Mouse (Mus musculus) gastrocnemius, postnatal 14 days (tissue): ENCODE measurements around the gene Rpl36-ps4. TPM values are rescaled to one million over a fixed set of nuclear protein-coding genes. Genes with fewer than 3 reads are reported as not detected.
A peak's percentile ranks its signal among the peaks of the same experiment; 100 is the strongest.
"Not testable (repeated sequence)": the region's sequence is repeated elsewhere in the genome, so short reads cannot be mapped to it uniquely, and the experiment has no call there.

Experiments used
- DNase-seq: peaks from one replicate; pipeline ENCODE4 v3.0.0; 2021; ENCODE audit warnings: mixed read lengths
- intact Hi-C: fragments of 180-260 bp; cut with DNase I; formaldehyde crosslinking; loops from one replicate; pipeline ENCODE4 v1.15.1; 2025; ENCODE audit warnings: low total_unique reads
- total RNA-seq, 2 experiments: library from RNA; stranded (reverse); gene quantifications; 2 replicates each; pipeline ENCODE4 v1.2.3; 2021

Gene Rpl36-ps4
- total RNA-seq, 2 experiments from 2014 or later, result not detected

DNA sequence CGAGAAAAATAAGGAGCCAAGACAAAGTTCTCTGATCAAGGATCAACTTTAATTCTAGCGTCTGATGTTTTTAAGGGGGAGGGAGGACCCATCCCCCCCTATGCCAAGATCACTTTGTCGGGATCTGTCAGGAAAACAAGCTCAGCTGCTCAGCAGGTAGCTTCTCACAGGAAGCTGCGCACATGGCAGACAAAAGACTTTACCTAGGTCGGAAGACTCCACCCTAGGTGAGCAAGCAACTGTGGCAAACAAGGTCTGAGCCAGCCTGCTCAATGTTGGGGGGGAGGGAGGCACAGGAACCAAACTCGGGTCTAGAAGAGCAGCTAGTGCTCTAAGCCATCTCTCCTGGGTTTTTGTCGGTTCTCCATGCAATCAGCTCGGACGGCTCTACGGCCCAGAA, 13.5 kb downstream of the Rpl36-ps4 start:
- DNase-seq, result no peak
- intact Hi-C loops, result no loop called here

DNA sequence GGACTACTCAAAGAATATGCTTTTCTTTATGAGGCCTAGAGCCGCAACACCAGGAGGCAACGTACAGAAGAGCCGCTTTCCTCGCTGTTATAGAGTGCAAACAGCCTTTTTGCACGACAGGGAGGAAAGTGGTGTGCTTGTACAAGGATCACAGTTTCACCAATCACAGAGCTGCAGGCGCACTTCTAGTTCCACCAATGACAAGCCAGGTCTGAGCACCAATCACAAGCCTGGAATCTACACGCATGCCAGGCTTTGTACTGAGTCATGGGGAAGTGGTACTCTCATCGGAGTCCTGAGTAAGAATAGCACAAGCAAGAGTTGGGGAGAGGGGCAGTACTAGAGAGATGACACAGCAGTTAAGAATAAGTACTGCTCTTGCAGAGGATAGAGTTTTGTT, 14.0 kb downstream of the Rpl36-ps4 start:
- intact Hi-C loops, result no loop called here
- no peak for DNase-seq

DNA sequence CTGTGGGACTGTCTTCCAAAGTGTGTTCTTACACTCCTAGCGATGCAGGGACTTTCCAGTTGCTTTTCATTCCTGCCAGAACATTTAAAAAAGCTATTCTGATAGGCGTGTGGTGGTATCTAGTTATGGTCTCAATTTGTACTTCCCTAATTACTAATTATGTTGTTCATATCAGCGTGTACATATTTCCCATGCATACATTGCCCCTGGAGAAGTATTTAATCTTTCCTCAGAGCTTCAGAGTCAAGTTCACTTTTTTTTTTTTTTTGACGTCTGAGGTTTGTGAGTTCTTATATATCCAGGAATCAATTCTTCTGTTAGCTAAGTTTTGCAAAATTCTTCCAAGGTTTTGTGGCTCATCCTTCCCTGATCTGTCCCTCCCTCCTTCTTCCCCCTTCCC, 15.4 kb downstream of the Rpl36-ps4 start:
- intact Hi-C loops, result no loop called here
- no peak for DNase-seq

DNA sequence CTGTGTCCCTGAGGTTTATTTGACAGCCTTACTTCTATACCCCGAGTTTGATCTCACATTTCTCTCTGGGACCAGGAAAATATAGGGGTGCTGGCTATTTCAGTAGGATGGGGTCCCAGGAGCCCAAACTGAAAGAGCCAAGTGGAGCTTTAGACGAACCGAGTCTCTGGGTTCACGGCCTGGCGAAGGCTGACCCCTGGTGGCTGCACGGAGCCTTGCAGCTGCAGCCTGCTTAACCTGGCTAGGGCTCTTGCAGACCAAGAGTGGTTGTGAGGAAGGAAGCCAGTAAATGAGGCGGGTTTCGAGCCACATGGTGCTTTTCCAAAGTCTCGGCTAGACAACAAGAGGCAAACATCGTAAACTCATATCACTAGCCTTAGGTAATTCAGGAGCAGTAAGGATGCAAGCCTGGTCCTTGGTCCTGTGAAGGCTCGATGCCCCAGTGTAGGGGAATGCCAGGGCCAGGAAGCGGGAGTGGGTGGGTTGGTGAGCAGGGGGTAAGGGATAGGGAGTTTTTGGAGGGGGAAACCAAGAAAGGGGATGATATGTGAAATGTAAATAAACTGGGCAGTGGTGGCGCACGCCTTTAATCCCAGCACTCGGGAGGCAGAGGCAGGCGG, 28.3 kb downstream of the Rpl36-ps4 start:
- intact Hi-C loops, result loop anchor here (2.0 to 10.0 kb wide), 2 partner anchors 64 to 256 kb away; no protein-coding TSS in a partner anchor
- DNase-seq, result peak; percentile 69

DNA sequence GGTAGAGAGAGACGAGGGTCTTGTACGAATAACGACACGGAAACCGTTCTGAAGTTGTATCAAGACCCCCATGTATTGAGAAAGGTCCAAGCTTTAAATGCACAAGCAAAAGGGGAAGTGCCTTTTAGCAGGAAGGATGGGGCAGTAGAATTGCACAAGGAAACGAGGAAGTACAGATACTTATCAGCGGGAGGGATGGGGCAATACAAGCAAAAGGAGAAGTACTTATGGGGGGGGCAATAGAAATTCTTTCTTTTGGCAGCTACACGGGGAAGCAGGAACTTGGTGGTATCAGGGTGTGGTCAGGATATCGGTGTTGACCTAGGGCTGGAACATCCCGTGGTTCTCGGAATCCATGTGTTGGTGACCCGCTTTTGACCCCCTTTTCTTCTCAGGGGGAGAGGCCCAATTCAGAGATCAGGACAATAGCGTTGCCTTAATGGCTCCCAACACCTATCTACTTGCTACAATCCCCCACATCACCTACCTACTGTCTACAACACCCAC, 33.9 kb downstream of the Rpl36-ps4 start:
- DNase-seq, intact Hi-C loops: not testable (repeated sequence)

DNA sequence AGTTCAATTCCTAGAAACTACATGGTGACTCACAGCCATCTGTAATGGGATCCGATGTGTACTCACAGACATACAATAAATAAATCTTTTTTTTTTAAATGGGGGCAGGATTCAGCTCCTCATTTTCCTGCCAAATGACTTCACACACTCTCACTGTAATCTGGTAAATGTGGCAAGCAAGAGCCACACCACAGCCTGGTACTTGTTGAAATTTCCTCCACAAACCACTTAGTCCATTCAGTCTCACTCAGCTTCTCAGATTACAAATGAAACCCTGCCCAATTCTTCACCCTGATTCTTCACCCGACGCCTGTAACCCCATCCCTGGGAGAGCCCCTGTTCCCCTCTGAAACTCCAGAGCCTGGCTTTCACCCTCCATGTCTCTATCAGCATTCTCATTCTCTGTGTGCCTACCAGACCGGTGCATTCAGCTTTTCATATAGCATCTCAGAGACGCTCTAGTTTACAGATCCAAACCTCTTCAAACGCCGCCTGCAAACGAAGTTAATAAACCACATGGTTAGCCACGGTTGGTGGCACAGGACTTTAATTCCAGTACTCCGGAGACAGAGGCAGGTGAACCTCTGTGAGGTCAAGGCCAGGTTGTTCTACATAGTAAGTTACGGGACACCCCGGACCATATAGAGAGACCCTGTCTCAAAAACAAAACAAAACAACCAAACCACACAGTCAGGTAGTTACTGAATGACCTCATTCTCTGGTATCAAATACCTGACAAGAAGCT, 36.5 kb downstream of the Rpl36-ps4 start:
- intact Hi-C loops, result no loop called here
- DNase-seq, result no peak

DNA sequence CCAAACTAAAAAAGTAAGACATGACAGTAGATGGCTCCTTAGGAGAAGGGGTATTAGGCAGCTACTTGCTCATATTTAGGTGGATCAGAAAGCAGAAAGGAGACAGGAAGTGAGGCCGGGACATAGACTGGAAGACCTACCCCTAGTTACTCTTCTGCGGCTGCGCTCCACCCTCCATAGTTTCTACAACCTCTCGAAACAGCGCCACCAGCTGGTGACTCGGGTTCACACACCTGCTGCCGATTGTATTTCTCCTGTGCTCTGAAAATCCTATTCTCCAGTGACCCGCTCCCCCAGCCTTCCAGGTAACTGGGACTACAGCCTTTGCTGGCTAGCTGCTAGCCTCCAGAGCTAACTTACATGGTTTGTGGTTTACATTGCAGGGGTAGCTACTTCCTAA, 37.5 kb downstream of the Rpl36-ps4 start:
- intact Hi-C loops, result no loop called here
- DNase-seq, result no peak

DNA sequence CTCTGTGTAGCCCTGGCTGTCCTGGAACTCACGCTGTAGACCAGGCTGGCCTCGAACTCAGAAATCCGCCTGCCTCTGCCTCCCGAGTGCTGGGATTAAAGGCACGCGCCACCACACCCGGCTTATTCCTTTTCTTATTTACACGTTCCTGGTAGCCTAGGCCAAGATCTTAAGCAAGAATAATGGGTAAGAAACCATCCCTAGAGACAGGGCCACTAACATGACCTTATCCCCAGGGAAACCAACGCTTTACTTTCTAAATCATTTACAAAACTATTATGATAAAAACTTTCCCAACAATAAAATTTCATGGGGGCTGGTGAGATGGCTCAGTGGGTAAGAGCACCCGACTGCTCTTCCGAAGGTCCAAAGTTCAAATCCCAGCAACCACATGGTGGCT, 38.6 kb downstream of the Rpl36-ps4 start:
- DNase-seq, intact Hi-C loops: not testable (repeated sequence)

DNA sequence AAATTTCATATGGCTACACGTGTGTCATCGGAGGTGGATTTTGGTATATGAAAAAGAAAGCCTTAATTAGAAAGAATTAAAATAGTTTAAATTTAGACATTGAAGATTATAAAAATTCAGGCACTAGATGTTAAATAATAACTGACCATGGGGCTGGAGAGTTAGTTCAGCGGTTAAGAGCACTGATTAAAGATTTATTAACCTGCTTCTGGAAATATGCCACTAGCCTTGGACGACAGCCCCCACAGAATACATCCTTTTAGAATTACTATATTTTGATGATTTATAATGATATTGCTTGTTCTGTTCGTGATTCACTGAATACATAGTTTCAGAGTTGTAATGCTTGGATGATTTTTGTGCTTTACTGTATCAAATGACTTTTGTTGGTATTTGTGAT, 39.2 kb downstream of the Rpl36-ps4 start:
- intact Hi-C loops, DNase-seq: not testable (repeated sequence)

DNA sequence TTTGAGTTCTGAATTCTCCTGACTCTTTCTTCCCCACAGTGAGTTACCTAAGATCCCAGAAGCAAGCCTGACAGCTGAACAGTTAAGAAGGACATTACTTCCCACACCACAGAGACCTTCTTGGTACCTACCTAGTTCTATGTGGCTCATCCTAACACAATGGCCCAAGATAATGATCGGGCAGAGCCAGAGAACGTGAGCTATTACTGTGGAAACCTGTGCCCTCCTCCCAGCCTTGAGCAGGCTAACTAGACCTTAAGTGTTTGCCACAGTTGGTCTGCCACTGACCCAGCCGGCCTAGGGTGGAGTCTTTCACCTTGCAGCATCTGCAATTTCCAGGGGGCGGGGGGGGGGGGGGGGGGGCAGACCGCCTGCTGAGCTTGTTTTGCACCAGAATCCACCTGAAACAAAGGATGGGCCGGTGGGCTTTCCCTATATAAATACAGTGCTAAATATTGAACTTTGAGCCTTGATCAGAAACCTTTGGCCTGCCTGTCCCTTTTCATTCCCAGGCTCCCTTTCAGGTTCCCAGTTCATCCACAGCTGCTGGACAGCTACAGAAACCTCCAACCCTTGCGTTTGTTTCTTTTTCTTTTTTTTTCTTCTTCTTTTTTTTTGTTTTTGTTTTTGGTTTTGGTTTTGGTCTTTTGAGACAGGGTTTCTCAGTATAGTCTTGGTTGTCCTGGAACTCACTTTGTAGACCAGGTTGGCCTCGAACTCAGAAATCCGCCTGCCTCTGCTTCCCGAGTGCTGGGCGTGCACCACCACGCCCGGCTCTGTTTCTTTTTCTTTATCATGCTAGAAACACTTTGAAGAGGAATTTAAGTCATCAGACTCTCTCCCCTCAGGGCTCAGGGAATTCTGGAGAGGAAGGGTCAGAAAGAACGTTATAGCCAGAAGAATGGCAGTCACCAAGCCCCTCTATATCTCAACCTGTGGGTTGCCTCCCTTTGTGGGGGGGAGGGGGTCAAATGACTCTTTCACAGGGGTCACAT, 42.6 kb downstream of the Rpl36-ps4 start:
- no peak for DNase-seq
- intact Hi-C loops, result no loop called here

DNA sequence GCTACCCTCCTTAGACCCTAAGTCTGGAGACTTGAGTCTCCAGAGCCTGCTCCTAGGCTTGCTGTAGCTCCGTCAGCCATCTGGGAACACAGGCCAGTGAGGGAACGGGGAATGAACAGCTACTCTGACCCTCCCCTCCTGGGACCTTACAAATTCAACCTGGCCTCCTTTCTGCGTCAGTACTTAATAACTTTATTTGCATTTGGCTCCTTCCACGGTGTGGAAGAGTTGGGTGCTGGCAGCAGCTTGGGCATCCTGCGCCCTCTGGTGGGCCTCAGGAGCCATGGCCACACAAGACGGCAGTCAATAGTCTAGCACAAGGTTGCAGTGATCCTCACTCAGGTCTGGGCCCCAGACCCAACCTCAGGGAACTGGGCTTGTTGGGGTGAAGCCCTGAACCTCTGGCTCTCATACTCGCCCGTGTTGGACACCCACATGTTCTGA, 47.7 kb downstream of the Rpl36-ps4 start:
- DNase-seq, intact Hi-C loops: not testable (repeated sequence)

Other genes starting within 250 kb of the Rpl36-ps4 start
- gene Msh2, start 248.6 kb upstream of the Rpl36-ps4 start, total RNA-seq, result 10 to 100 TPM in 1 of 2 experiments, 1 to 10 TPM in 1; 9.9 to 10.7 TPM
- not detected for gene Kcnk12, start 123.0 kb upstream of the Rpl36-ps4 start, total RNA-seq
- 1 to 10 TPM; 4.1 to 5.0 TPM for gene Msh6, start 54.1 kb downstream of the Rpl36-ps4 start, total RNA-seq
- gene Fbxo11, start 144.3 kb downstream of the Rpl36-ps4 start, total RNA-seq, result 10 to 100 TPM; 32.3 to 33.7 TPM